Mouse (Mus musculus): ENCODE measurements at regions not wholly inside any gene's neighbourhood (a gene's known extent, or its start where the extent isn't known, plus 50 kb on each side); places are given as distances from the start of the nearest gene placed in this dataset.

DNA sequence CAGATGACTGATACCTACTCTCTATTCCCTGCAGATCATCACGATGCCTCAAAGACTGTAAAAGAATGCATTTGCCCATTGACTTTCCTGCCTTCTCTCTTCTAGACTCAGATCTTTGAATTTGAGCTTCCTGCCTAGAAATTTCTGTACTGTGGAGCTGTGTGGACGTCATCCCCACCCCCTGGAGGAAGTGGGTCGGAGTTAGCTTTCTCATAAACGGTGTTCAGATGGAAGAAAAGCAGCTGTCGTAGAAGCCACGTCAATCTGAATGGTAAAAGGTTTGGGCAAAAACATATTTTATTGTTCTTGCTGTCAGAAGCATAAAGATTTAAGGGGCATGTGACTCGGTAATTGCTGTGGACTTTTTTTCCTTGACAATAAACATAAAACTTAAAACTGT lies 154.6 kb upstream of the Mvb12b start:
- no peak for DNase-seq (ENCODE audit: low spot score)

DNA sequence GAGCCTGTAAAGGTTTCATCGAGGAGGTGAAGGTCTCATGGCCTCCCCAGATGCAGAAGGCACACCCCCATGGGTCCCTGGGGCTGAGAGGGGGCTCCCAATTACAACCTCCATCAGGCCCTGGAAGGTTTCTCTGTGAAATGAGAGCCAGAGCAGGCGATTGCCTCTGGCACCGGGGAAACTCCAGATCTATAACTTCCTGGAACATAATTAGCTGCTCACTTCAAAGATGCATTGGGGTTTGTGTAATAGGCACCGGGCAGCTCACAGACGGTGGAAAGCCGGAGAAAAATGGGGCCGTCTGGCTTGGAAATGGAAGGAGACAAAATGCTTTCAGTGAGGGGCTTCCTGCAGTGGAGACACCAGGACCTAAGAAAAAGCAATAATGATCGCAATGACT lies 151.2 kb upstream of the Mvb12b start:
- no peak for DNase-seq (ENCODE audit: low spot score)

DNA sequence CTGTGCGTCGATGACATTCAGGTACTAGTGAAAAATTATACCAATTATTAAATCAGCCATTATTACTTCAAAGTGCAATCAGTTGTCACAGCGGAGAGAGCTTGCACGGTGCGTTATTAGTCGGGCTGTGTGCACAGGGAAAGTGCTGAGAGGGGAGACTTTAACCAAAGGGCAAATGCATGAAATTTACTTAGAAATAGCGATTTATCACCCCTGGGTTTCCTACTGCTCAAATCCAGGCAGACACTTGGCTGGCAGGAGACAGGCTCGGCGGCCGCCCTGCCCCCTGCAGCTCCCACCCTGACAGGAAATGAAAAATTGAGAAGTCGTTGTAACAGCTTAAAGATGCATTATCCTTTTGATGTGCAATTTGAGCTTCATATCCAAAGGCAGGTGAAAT lies 145.5 kb upstream of the Mvb12b start:
- DNase-seq (ENCODE audit: low spot score): no peak

DNA sequence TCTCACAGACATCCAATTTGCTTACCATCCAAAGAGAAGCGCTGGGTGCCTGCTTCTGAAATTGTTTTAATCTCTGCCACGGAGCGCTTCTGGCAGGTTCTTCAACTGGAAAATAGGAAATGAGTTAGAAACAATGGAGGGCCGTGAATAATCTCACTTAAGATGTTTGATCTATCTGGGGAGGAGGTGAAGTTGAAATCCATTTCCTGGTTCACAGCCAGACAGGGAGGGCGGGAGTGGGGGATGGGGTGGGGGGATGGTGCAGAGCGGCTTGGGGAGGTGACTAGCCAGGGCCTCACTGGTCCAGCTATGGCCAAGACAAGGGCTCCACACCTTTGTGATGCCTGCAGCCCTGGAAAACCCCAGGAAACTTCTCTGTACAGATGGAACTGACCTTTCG lies 143.7 kb upstream of the Mvb12b start:
- DNase-seq (ENCODE audit: low spot score): no peak

DNA sequence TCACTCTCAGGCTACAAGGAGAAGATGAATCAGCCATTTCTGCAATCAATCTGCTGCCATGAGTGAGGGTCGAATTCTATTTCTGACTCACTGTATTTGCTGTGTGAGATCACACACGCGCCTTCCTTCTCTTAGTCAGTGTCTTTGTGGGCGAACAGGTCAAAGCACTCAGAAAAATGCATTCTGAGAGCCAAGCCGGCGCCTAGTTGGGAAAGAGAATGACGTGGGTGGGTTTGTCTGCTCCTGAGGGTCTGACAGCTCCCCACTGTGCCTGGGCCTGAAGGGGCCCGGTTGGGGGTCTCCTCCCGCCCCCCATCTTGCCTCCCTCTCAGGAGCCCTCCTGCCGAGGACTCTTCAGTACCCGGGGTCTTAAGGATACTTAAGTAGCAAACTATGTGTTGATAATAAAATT lies 143.3 kb upstream of the Mvb12b start:
- DNase-seq (ENCODE audit: low spot score): no peak

DNA sequence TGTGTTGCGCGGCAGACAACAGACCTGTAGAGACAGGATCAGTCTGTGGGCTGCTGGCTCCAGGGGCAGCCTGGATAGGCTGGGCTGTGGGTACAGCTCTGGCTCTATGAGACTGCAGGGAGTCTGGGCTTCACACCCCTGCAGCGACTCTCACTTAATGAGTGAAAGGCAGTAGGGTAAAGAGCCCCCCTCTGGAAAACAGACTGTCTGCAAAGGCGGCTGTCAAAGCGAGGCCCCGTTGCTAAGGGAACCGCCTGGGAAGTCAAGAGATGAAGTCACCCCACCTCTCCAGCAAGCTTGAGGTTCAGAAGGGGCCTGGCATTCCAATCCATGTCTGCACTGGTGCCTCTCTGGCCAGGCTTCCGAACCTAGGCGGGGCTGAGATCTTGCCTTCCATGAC lies 139.7 kb upstream of the Mvb12b start:
- DNase-seq (ENCODE audit: low spot score): peak; percentile 57

DNA sequence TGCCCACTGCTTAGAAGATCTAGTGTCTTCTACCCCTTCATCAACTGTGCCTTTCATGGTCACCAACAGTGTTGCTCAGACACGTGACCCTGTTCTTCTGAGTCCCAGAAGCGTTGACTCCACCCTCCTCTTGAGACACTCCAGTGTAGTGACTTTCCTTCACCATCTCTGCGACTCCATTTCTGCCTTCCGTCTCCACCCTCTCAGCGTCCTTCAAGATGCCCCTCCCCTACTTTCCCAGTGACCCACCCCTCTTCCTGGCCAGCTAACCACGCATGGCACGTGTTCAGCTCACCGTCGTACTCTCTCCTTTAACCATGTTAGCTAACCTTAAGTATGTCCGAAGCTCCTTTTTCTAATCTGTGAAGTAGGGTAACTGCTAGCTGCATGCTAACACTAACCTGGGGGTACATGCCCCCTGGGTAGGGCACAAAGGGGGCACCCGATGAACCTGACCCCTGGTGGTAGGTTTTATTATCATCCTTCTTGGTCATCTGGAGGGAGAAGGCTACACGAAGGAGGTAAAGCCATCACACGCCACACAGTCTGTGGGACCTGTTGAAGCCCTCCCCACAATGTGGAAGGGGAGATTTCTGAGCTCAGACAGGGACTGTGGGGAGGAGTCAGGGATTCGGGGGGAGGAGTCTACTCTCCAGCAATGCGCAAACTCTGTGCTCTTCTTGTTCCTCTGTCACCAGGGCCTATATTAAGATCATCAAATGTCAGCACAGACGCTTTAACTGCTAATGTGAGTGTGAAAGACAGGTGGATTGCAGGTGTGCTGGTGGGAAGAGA lies 139.0 kb upstream of the Mvb12b start:
- DNase-seq (ENCODE audit: low spot score): no peak

DNA sequence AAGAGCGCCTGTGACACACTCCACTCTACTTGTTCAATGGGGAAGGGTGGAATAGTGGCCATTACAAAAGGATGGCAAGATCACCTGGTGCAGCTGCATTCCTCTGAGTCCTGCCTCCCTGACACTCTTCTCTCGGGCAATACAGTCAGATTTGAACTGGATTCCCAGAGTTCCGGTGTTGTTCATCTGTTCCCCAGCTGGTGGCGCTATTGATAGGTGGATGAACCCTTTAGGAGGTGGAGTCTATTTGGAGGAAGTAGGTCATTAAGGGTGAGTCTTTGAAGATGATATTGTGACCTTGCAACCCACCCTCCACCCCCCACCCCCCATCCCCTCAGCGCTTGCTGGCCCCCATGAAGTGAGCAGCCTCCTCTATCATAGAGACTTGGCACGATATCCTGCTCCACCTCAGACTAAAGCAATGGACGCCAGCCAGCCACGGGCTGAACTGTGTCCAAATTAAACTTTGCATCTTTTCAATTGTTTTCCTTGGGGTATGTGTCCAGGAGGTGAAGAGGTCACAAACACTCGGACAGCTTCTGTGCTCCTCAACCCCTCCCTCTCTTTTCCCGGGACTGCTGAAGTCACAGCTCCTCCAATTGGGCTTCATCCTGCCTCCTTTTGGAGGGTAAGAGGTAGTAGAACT lies 138.1 kb upstream of the Mvb12b start:
- DNase-seq (ENCODE audit: low spot score): peak; percentile 69

DNA sequence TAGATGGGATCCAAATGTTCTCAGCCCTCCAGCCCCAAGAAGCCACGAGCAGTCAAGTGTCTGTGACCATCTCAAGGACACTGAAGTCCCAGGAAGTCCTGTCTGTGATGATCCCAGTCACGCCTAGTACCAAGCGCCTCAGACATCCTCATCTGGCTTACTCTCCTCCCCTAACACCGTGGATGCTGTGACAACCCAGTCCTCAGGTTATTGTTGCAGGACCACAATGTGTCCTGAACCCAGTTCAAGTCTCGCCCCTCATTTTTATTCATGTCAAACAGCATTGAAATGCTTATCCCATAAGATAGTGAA lies 129.4 kb upstream of the Mvb12b start:
- DNase-seq (ENCODE audit: low spot score): no peak

DNA sequence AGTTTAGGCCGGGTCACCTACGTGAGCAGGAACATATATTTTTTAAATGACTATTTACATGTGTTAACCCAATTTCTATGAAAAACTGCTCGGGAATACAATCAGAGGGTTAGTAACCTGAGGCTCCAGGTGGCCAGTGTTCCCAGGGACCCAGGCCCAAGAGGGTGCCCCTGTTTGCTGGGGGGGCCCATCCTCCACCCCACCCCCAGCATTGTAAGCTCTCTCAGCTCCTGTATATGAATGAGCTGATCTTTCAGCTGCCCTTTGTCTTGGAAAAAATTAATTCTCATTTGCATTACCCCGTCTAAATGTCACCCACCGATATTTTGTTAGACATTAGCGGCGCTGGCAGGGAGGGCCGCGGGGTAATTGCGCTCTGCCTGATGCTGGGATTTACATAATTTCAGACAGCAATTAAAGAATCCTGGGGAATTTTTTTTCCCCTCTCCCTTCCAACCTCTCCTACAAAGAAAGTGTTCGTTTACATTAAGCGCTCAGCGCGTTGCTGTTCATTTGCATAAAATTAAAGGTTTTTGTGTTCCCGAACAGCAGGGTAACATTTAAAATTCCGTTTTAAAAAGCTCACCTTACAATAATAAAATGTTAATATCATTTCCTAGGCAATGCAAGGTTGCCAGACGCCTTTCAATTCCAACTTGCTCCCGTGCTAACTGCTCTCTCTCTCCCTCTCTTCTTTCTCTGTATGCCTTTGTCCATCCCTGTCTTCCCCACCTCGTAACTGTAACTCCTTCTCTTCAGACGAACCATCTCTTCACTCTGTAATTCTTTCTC lies 128.8 kb upstream of the Mvb12b start:
- DNase-seq (ENCODE audit: low spot score): no peak

DNA sequence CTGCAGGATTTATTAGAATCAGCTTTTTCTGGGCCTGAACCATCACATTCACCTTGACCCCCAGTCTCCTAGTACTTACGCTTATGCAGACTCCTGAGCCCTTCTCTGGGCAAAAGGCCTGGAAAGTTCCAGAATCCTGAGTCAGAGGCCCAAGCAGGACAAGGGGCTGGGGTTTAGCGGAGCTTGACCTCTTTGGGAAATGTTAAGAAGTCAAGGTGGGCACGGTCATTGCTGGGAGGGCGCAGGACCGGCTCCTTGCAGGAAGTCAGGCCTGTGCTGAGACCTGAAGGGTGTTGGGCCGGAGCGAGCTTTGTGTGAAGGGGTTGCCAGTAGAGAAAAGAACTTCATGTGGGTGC lies 127.9 kb upstream of the Mvb12b start:
- DNase-seq (ENCODE audit: low spot score): no peak

DNA sequence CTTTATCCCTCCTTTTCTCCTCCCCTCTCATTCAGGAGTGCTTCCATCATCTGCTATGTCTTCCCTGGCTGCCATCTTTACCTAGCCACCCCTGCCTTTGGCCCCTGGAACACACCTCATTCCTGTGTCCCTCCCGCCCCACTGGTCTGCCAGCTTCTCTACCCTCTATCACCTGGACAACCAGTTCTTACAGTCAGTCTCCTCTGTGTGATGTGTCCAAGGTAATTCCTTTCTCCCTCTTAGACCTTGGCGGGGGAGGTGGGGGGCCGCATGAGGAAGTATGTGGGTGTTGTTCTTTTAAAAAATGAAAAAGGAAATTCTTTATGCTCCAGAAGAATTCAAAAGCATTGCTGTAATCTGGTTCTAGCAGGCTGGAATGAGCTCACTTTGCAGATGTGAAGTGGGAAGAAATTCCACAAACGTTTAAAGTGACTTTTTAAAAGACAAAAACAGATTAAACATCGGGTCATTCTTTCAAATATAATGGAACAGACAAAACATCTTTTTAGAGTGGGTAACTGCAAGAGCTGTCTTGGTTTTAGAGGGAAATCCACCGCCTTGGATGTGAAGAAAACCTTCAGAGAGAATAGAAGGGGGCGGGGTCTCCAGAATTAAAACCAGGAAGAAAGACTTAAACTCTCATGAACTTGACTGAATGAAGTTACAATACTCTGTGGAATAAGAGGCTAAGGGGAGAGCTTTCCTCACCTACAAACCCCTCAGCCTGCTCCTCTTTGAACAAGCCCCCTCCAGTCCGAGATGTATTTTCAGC lies 127.3 kb upstream of the Mvb12b start:
- no peak for DNase-seq (ENCODE audit: low spot score)

DNA sequence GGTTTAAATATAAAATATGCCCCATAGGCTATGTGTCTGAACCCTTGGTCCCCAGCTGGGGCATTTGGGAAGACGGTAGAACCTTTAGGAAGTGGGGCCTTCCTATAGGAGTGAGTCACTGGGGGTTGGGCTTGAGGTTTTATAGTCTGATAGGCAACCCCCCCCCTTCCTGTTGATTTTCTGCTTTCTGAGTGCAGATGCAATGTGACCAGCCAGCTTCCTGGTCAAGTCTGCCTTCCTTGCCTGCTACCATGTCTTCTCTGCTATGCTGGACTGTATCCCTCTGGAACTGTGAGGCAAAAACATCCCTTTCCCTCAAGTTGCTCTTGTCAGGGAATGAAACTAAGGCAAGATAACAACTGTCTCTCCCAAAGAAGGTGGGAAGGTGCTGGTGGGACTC lies 122.4 kb upstream of the Mvb12b start:
- no peak for DNase-seq (ENCODE audit: low spot score)

DNA sequence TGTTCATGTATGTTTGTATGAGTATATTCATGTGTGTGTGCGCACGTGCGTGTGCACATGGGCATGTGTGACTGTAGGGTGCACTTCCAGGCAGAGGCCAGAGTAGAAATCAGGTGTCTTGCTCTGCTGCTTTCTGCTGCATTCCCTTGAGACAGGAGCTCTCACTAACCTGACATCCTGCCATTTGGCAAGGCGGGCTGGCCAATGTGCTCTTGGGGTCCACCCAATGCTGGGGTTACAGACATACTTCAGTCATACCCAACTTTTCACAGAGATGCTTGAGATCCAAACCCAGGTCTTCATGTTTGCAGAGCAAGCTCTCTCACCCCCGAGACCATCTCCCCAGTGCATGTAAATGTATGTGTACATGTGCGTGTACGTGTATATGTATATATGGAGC lies 120.2 kb upstream of the Mvb12b start:
- no peak for DNase-seq (ENCODE audit: low spot score)

DNA sequence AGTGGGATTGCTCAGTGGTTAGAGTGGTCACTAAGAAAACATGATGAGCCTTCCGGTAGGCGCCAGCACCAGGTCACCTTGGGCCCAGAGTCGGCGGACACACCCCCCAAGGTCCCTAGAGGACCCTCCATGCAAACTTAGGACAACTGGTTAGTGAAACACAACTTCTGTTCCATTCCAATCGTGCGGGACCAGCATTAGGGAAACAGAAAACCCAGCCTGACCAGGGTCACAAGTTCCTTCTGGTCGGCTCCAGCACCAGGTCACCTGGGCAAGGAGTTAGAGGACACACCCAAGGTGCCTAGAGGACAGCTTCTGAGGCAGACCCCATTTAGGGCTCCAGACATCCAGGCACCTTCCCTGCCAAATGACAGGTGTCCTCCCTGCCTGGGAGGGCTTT lies 109.4 kb upstream of the Mvb12b start:
- no peak for DNase-seq (ENCODE audit: low spot score)

DNA sequence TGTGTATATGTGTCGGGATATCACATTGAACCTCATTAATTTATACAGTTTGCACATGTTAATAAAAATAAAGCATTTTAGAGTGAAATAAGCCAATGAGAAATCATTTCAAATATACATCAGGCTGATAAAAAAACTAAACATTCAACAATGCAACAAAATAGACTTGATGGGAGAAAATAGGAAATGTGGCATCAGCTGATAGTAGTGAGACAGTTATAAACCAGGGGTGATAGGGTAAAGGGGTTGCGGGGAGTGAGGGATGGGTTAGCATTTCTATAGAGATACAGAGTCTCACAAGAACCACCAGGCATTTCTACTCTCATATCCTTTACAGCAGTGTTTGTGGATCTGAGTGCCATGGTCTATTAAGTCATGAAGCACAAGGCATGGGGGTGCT lies 108.6 kb upstream of the Mvb12b start:
- no peak for DNase-seq (ENCODE audit: low spot score)

DNA sequence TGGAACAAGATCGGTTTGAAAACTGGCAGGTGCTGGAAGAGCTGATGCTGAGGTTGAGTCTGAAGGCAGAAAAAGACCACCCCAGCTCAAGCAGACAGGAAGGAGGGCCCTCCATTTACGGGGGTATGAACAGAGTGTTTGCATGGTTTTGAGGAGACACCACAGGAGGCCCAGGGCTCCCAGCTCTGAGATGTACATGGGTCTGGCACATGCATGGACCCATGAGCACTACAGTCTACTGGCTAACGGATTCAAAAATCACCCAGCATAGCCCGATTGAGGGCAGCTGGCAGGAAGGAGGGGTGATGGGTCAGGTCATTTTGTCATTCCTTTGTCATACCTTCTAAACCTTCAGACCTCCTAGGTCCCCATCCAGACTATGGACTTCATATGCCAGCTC lies 103.6 kb upstream of the Mvb12b start:
- DNase-seq (ENCODE audit: low spot score): no peak

DNA sequence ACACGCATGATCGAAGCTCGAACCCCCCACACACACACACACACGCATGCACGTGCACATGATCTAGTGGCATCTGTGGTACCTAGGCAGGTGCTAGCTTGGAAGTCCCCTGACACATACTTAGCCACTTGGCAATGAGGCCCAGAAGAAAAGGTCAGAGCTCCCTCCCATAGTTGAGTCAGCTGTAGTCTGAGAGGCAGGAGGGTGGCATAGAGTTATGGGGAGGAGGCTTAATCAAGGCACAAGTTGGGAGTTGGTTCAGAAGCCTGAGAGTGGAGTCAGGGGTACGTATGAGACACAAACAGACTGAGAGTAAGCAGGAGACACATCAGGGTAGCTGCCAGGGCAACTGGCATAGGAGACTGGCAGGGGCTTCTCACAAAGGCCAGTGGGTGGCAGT lies 103.0 kb upstream of the Mvb12b start:
- DNase-seq (ENCODE audit: low spot score): no peak

DNA sequence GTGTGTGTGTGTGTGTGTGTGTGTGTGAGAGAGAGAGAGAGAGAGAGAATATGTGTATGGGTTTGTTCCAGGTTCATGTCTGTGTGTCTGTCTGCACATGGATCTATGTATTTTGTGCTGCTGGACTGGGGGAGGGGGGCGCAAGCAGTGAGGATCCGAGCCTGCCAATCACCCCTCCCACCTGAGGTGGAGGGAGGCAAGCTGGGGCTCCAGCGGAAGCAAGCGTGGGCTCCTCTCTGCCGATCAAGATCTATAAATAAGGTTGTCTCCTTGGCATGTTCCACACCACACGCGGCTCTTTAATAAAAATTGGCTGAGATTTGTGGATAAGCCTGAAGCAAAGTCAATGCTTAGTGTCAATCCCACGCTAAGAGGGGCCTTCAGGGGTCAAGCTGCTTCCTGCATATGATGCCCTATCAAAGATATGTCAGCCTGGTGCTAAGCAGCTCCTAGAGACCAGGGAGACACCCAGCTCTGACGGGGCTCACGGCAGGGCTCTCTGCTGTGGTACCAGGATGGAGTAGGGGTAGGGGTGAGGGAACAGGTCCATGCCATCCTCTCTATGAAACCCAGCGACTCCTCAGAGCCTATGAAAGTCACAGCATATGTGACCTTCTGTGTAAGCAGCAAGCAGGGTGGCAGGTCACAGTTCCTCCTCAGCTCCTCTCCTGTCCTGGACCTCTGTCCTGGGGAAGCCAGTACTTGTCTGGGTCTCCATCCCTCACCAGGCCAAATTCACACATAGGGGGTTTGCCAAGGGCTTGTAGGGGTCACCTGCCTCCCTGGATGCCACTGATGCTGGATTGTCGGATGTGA lies 102.0 kb upstream of the Mvb12b start:
- DNase-seq (ENCODE audit: low spot score): no peak

DNA sequence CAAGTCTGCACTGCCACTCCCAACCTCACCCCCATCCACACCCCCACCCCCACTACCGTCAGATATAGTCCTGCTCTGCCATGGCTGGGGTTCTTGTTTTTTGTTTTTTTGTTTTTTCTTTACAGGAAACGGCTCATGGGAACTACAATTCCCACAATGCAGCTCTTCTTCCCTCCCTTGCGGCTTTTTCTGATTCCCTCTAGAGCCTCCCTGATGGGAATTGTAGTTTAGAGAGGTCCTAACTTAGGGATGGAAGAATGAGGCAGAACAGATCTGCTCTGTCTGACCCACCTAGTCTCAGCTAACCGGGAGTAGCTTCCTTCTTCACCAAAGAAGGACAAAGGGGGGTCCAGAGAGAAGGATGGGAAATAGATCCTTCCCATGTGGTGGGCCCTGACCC lies 98.7 kb upstream of the Mvb12b start:
- DNase-seq (ENCODE audit: low spot score): peak; percentile 76

DNA sequence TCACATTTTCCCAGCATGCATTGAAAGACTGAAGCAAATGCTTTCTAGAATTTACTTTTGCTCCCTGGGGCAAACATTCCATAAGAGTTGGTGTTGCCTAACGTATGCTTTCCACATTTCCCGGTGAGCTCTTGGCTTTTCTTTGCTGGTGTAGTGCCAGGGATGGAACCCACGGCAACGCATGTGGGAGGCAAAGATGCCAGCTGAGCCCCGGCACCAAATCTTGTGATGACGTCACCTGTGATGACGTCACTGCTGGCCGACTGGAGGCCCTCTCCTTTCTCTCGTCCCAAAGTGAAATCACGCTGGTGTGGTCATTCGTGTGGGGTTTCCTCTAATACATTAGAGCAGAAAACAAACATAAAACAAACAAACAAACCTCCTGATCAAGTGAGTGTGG lies 97.6 kb upstream of the Mvb12b start:
- no peak for DNase-seq (ENCODE audit: low spot score)

Data from embryo, embryonic 10.5 days (tissue).